Mouse (Mus musculus) liver, postnatal 0 days (tissue): ENCODE measurements around the gene Ddx54.

Source experiments
- CTCF ChIP-seq: sonication (generic); IDR thresholded peaks from 2 replicates; pipeline ENCODE4 v1.5.1; 2016; ENCODE audit warnings: antibody characterized with exemption, low read depth
- EP300 ChIP-seq: IDR thresholded peaks from 2 replicates; pipeline ENCODE4 v1.6.1; 2016; ENCODE audit warnings: antibody characterized with exemption, low read depth, mild to moderate bottlenecking

DNA sequence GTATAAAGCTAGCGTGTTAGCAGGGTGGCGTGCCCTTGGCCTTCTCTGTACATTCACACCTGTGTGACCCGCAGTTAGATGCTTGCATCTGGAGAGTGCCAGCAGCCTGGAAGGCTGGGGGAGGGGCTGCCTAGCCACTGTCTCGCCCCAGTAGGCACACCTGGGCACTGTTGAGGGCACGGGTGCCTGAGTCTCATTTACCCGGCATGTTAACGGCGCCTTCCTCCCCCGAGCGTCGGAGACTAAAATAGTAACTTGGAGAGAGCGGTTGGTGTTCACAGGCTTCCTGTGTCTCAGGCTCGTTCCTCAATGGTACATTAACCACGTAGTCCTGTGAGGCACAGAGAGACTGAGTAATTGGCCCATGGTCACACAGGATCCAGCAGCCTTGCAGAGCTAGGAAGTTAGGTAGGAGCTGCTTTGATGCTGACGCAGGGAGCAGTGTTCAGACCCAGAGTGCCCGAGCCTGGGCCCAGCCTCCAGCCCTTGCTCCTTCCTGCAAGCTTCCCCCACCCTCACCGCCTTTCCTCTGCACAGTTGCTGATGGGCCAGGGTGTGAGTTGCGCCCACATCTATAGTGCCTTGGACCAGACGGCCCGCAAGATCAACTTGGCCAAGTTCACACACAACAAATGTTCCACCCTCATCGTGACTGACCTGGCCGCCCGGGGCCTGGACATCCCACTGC lies 8.7 kb downstream of the Ddx54 start:
- TF ChIP-seq CTCF (no peak), EP300 (no peak)
